Mouse (Mus musculus) left cerebral cortex, adult 6 months (tissue): ENCODE measurements around the gene 4921524J17Rik. TPM values are rescaled to one million over a fixed set of nuclear protein-coding genes. Genes with fewer than 3 reads are reported as not detected.

ENCODE experiments used
- long read RNA-seq, 2 experiments: library from polyadenylated mRNA; unstranded; transcript quantifications; one replicate each; pipeline ENCODE4 v2.0.0; 2019 to 2020
- polyA plus RNA-seq: library from polyadenylated mRNA; unstranded; fragments of <200 nt; fragmentation: Nextera tagmentation; gene quantifications from 2 replicates; pipeline ENCODE4 v1.2.3, GENCODE M21; 2021

4921524J17Rik gene
- 21.4 and 25.7 TPM in 2 replicates for polyA plus RNA-seq
- long read RNA-seq, experiment 1, transcript 4921524J17Rik-201 (4 exons, 1,587 nt), result major isoform, 48 of 53 reads
- long read RNA-seq, experiment 1, partial matches to known transcripts, result 1 of 53 reads
- long read RNA-seq, experiment 1, other reads (novel, unspliced or antisense), result 1 of 53 reads
- long read RNA-seq, experiment 2, transcript 4921524J17Rik-201 (4 exons, 1,587 nt), result major isoform, 13 of 36 reads
- long read RNA-seq, experiment 2, partial matches to known transcripts, result 20 of 36 reads
- long read RNA-seq, experiment 2, other reads (novel, unspliced or antisense), result 2 of 36 reads

GRCm38 (mm10) chr8:85432168-85433016 is at the start of gene 4921524J17Rik:
Gene 4921524J17Rik (minus strand): TSS chr8:85432833.

GRCm38 (mm10) chr8:85386205-85386604 is 46.4 kb downstream of the 4921524J17Rik start, which contains the start of gene Mylk3:
Gene Mylk3 (minus strand): TSS chr8:85386345.

Other genes starting within 250 kb of the 4921524J17Rik start
- not detected in 2 replicates for gene Olfr371, start 206.8 kb downstream of the 4921524J17Rik start, polyA plus RNA-seq
- 44.4 and 46.6 TPM in 2 replicates for gene Orc6, start 133.2 kb downstream of the 4921524J17Rik start, polyA plus RNA-seq
- gene Vps35, start 133.0 kb downstream of the 4921524J17Rik start, polyA plus RNA-seq, result 68.8 and 96.4 TPM in 2 replicates
- 4.3 and 4.9 TPM in 2 replicates for gene Mylk3, start 46.5 kb downstream of the 4921524J17Rik start, polyA plus RNA-seq
- gene Gpt2, start 59.7 kb upstream of the 4921524J17Rik start, polyA plus RNA-seq, result 18.0 and 19.2 TPM in 2 replicates
- gene Dnaja2, start 122.5 kb upstream of the 4921524J17Rik start, polyA plus RNA-seq, result 170 and 237 TPM in 2 replicates